ENCODE assay signal across 8 mouse cellular contexts in the genomic region with DNA sequence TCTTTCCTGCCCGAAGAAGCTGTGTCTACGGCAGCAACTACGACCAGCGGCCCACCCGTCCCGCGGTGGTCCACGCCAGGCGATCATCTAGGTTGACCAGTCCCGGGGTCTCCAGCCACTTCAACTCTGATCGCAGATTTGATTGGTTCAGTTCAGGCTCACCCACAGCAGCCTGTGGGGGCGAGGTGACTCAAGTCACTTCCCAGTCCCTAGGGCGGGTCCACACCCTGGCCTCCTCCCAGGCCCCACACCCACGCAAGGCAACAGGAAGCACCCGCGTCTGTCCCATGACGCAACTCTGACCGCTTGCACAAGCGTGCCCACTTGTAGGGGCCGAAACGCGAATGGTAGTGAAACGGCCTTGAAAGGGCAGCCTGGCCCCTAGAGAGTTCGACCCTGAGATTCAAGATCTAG. TPM values are rescaled to one million over a fixed set of nuclear protein-coding genes. Genes with fewer than 3 reads are reported as not detected.
DNase-seq lines count a peak whose midpoint lies in the region; ATAC-seq and TF ChIP-seq lines count a peak whose summit lies in the region.

No protein-coding gene starts in this region.

- peak overlapping the region; percentile 89 for H3K4me2 ChIP-seq in forebrain, embryonic 15.5 days (replicated peaks)

- H3K27me3 ChIP-seq in forebrain, embryonic 15.5 days, result no peaks in the 10 kb centered on the region
- H3K27me3 ChIP-seq in hindbrain, embryonic 10.5 days (ENCODE audit: insufficient read depth, poor library complexity, severe bottlenecking), result no peaks in the 10 kb centered on the region
- H3K27me3 ChIP-seq in small intestine, adult 2 months (ENCODE audit: control insufficient read depth, insufficient read depth, low read length), result no peaks in the 10 kb centered on the region

- H3K4me3 ChIP-seq in forebrain, embryonic 15.5 days, result peak overlapping the region; percentile 70
- H3K4me3 ChIP-seq in hindbrain, embryonic 10.5 days, result peak overlapping the region; percentile 97
- H3K4me3 ChIP-seq in small intestine, adult 2 months (ENCODE audit: low read depth, low read length), result peak overlapping the region; percentile 91

- ATAC-seq in forebrain, embryonic 15.5 days (replicated peaks), result no peak
- 0 out of 2 replicates have a peak, but pooled peaks have one; percentile 7 for ATAC-seq in megakaryocyte-erythroid progenitor cell, adult 5-6 weeks (replicated peaks; ENCODE audit: low FRiP score, low TSS enrichment, poor library complexity, severe bottlenecking)

- intact Hi-C loops in left cerebral cortex, postnatal 36 days (cut with DNase I), result loop anchor here (5.0 kb wide), 1 partner anchor 41 kb away; the partner anchor contains the start of gene Lyl1

- no peak for TF ChIP-seq CTCF in small intestine, adult 2 months (IDR thresholded peaks at IDR 0.05; ENCODE audit: extremely low read depth, insufficient read length, insufficient replicate concordance, low read depth, low read length)

- under 1% methylated on average over 24 of the region's 24 CpGs for WGBS in forebrain, embryonic 15.5 days
- WGBS in hindbrain, embryonic 10.5 days, result under 1% methylated on average over 24 of the region's 24 CpGs
- under 1% methylated on average over 24 of the region's 24 CpGs for WGBS in small intestine, adult 2 months

- H3K27ac ChIP-seq in forebrain, embryonic 15.5 days (replicated peaks), result peak overlapping the region; percentile 91
- H3K27ac ChIP-seq in hindbrain, embryonic 10.5 days, result peak overlapping the region; percentile 95
- H3K27ac ChIP-seq in small intestine, adult 2 months (ENCODE audit: insufficient read depth, low read depth, low read length), result peak overlapping the region; percentile 98

- DNase-seq in T-cell, adult 2 months (ENCODE audit: low spot score), result peak; percentile 76
- DNase-seq in cerebellum, adult 18-20 months, result peak; percentile 74 to 75
- DNase-seq in hindbrain, embryonic 10.5 days (ENCODE audit: low spot score), result peak; percentile 66
- DNase-seq in left cerebral cortex, postnatal 36 days (ENCODE audit: low spot score in 2 of 2), result peak; percentile 58 to 60
- no peak for DNase-seq in layer of hippocampus, adult 18-20 months (ENCODE audit: low spot score in 2 of 2)

- H3K4me1 ChIP-seq in forebrain, embryonic 15.5 days, result peaks cover 55% of the 10 kb centered on the region
- H3K4me1 ChIP-seq in hindbrain, embryonic 10.5 days (replicated peaks), result peaks cover 81% of the 10 kb centered on the region
- H3K4me1 ChIP-seq in small intestine, adult 2 months (ENCODE audit: control insufficient read depth, insufficient read depth, insufficient read length, low read length), result peaks cover 12% of the 10 kb centered on the region; the same call in 1 of the 2 replicates

- no peaks in the 10 kb centered on the region for H3K9me3 ChIP-seq in forebrain, embryonic 15.5 days
- no peaks in the 10 kb centered on the region for H3K9me3 ChIP-seq in hindbrain, embryonic 10.5 days

- H3K36me3 ChIP-seq in forebrain, embryonic 15.5 days, result no peaks in the 10 kb centered on the region
- H3K36me3 ChIP-seq in hindbrain, embryonic 10.5 days, result 0 out of 2 replicates have a peak, but pooled peaks cover 3% of the 10 kb centered on the region
- H3K36me3 ChIP-seq in small intestine, adult 2 months (ENCODE audit: control insufficient read depth, insufficient read depth, low read length), result no peaks in the 10 kb centered on the region

- peak; percentile 68 for TF ChIP-seq POLR2A in small intestine, adult 2 months (IDR thresholded peaks at IDR 0.05; ENCODE audit: low read depth, low read length)

- peak overlapping the region; percentile 74 for H3K9ac ChIP-seq in forebrain, embryonic 15.5 days (replicated peaks)

RNA-seq across cellular contexts. Expression of gene Ier2, which starts 1.2 kb away (rescaled TPM):
- polyA plus RNA-seq in forebrain, embryonic 15.5 days (2015; fragmentation: Nextera tagmentation; extraction: Ambion mirVana), result 26.0 and 33.4 TPM in 2 replicates
- 89.9 and 94.7 TPM in 2 replicates for polyA plus RNA-seq in hindbrain, embryonic 10.5 days (2016; fragmentation: Nextera tagmentation; extraction: Ambion mirVana)
- total RNA-seq in left cerebral cortex, postnatal 36 days (2021), result 10 to 100 TPM in 1 of 2 experiments, 1 to 10 TPM in 1; 5.6 to 27.6 TPM
- 23.2 and 27.2 TPM in 2 replicates for total RNA-seq in megakaryocyte-erythroid progenitor cell, adult 5-6 weeks (2014; fragmentation: Nextera tagmentation)
- 47.1 and 60.7 TPM in 2 replicates for total RNA-seq in megakaryocyte-erythroid progenitor cell, adult 5-6 weeks (2017)
- polyA plus RNA-seq in small intestine, adult 2 months (2012; rRNA removed), result 37.0 and 72.7 TPM in 2 replicates
- total RNA-seq in layer of hippocampus, adult 18-20 months (2021), result 10 to 100 TPM in 1 of 2 experiments, 1 to 10 TPM in 1; 6.2 to 10.0 TPM

RNA-seq across cellular contexts. Expression of gene Trmt1, which starts 24.6 kb away (rescaled TPM):
- polyA plus RNA-seq in forebrain, embryonic 15.5 days (2015; fragmentation: Nextera tagmentation; extraction: Ambion mirVana), result 62.4 and 64.0 TPM in 2 replicates
- 57.8 and 65.9 TPM in 2 replicates for polyA plus RNA-seq in hindbrain, embryonic 10.5 days (2016; fragmentation: Nextera tagmentation; extraction: Ambion mirVana)
- total RNA-seq in left cerebral cortex, postnatal 36 days (2021), result 100 to 1,000 TPM in 1 of 2 experiments, 10 to 100 TPM in 1; 84.5 to 124 TPM
- total RNA-seq in megakaryocyte-erythroid progenitor cell, adult 5-6 weeks (2014; fragmentation: Nextera tagmentation), result 170 and 181 TPM in 2 replicates
- 94.9 and 126 TPM in 2 replicates for total RNA-seq in megakaryocyte-erythroid progenitor cell, adult 5-6 weeks (2017)
- polyA plus RNA-seq in small intestine, adult 2 months (2012; rRNA removed), result 38.3 and 55.2 TPM in 2 replicates
- 100 to 1,000 TPM in 1 of 2 experiments, 10 to 100 TPM in 1; 96.9 to 108 TPM for total RNA-seq in layer of hippocampus, adult 18-20 months (2021)

RNA-seq across cellular contexts. Expression of gene Nacc1, which starts 26.2 kb away (rescaled TPM):
- 15.5 and 16.4 TPM in 2 replicates for polyA plus RNA-seq in forebrain, embryonic 15.5 days (2015; fragmentation: Nextera tagmentation; extraction: Ambion mirVana)
- 25.2 and 28.9 TPM in 2 replicates for polyA plus RNA-seq in hindbrain, embryonic 10.5 days (2016; fragmentation: Nextera tagmentation; extraction: Ambion mirVana)
- total RNA-seq in left cerebral cortex, postnatal 36 days (2021), result 10 to 100 TPM; 94.2 to 99.7 TPM
- 71.6 and 76.7 TPM in 2 replicates for total RNA-seq in megakaryocyte-erythroid progenitor cell, adult 5-6 weeks (2014; fragmentation: Nextera tagmentation)
- 35.8 and 51.5 TPM in 2 replicates for total RNA-seq in megakaryocyte-erythroid progenitor cell, adult 5-6 weeks (2017)
- 57.2 and 104 TPM in 2 replicates for polyA plus RNA-seq in small intestine, adult 2 months (2012; rRNA removed)
- 10 to 100 TPM; 94.8 to 95.5 TPM for total RNA-seq in layer of hippocampus, adult 18-20 months (2021)

RNA-seq across cellular contexts. Expression of gene Lyl1, which starts 39.8 kb away (rescaled TPM):
- polyA plus RNA-seq in forebrain, embryonic 15.5 days (2015; fragmentation: Nextera tagmentation; extraction: Ambion mirVana), result 2.1 and 2.5 TPM in 2 replicates
- 5.6 and 6.5 TPM in 2 replicates for polyA plus RNA-seq in hindbrain, embryonic 10.5 days (2016; fragmentation: Nextera tagmentation; extraction: Ambion mirVana)
- total RNA-seq in left cerebral cortex, postnatal 36 days (2021), result 1 to 10 TPM; 2.4 to 3.4 TPM
- 44.2 and 65.2 TPM in 2 replicates for total RNA-seq in megakaryocyte-erythroid progenitor cell, adult 5-6 weeks (2014; fragmentation: Nextera tagmentation)
- total RNA-seq in megakaryocyte-erythroid progenitor cell, adult 5-6 weeks (2017), result 9.5 and 10.1 TPM in 2 replicates
- polyA plus RNA-seq in small intestine, adult 2 months (2012; rRNA removed), result 4.2 and 8.2 TPM in 2 replicates
- total RNA-seq in layer of hippocampus, adult 18-20 months (2021), result 1 to 10 TPM; 2.0 to 2.2 TPM

Comparison
In these comparisons a context has a peak if more than half of its experiments do, and no peak if none do; other contexts are left out.
1. DNase-seq: peak in T-cell, adult 2 months (single experiment), cerebellum, adult 18-20 months (2 of 2), hindbrain, embryonic 10.5 days (single experiment) and left cerebral cortex, postnatal 36 days (2 of 2); none in layer of hippocampus, adult 18-20 months (0 of 2).
2. Peak in every context shown above with its lines, with median percentiles within 50 percentile points of each other: H3K27ac ChIP-seq and H3K4me3 ChIP-seq.